Mouse (Mus musculus) stomach, postnatal 0 days (tissue): ENCODE measurements around the gene 4930572O03Rik. TPM values are rescaled to one million over a fixed set of nuclear protein-coding genes. Genes with fewer than 3 reads are reported as not detected.
"Not testable (repeated sequence)": the region's sequence is repeated elsewhere in the genome, so short reads cannot be mapped to it uniquely, and the experiment has no call there.

Experiments used
- ATAC-seq: fragments of 200-750 bp; cut with Nextera tagmentation; 2 replicates; pipeline ENCODE4 v1.8.0; 2017; ENCODE audit not compliant: low FRiP score, low TSS enrichment
- DNase-seq: peaks from one replicate; pipeline ENCODE4 v3.0.0-alpha.2; 2016; ENCODE audit warnings: low spot score
- H3K27ac ChIP-seq: fragments of 300-500 bp; sonication (generic); replicated peaks from 2 replicates; pipeline ENCODE4 v1.5.1; 2014; ENCODE audit warnings: mild to moderate bottlenecking, control low read depth
- H3K27me3 ChIP-seq: fragments of 300-500 bp; sonication (generic); 2 replicates; pipeline ENCODE4 v1.6.1; 2014; ENCODE audit warnings: low read length; ENCODE audit not compliant: control insufficient read depth, insufficient read depth
- H3K36me3 ChIP-seq: fragments of 300-500 bp; sonication (generic); 2 replicates; pipeline ENCODE4 v1.6.1; 2014; ENCODE audit warnings: low read length, mixed read lengths; ENCODE audit not compliant: control insufficient read depth, insufficient read depth
- H3K4me1 ChIP-seq: fragments of 300-500 bp; sonication (generic); replicated peaks from 2 replicates; pipeline ENCODE4 v1.6.1; 2014; ENCODE audit warnings: antibody characterized with exemption; ENCODE audit not compliant: control insufficient read depth, insufficient read depth
- H3K4me2 ChIP-seq: fragments of 300-500 bp; sonication (generic); replicated peaks from 2 replicates; pipeline ENCODE4 v1.6.1; 2014; ENCODE audit warnings: low read depth, mild to moderate bottlenecking, control low read depth, moderate library complexity
- H3K4me3 ChIP-seq: fragments of 300-500 bp; sonication (generic); 2 replicates; pipeline ENCODE4 v1.5.1; 2014; ENCODE audit warnings: low read depth, low read length, control low read depth
- H3K9ac ChIP-seq: fragments of 300-500 bp; sonication (generic); 2 replicates; pipeline ENCODE4 v1.6.1; 2014; ENCODE audit warnings: mild to moderate bottlenecking, low read length, control low read depth, mixed read lengths
- H3K9me3 ChIP-seq: fragments of 300-500 bp; sonication (generic); 2 replicates; pipeline ENCODE4 v1.6.1; 2016; ENCODE audit warnings: low read length; ENCODE audit not compliant: control insufficient read depth
- CTCF ChIP-seq: IDR thresholded peaks from 2 replicates; pipeline ENCODE4 v1.5.1; 2016; ENCODE audit warnings: antibody characterized with exemption, low read depth, mild to moderate bottlenecking, moderate library complexity
- WGBS: fragments of 180-500 bp; shearing (Covaris S2); extraction: QIAGEN DNeasy Blood & Tissue Kit; methylation state at CpG from one replicate; pipeline ENCODE4 v1.1.7; 2014; 5-methylcytosine and 5-hydroxymethylcytosine counted together
- polyA plus RNA-seq: library from polyadenylated mRNA; unstranded; fragments of >200 nt; fragmentation: Nextera tagmentation; extraction: Ambion mirVana; gene quantifications from 2 replicates; pipeline ENCODE4 v1.2.1, GENCODE M21; 2015

4930572O03Rik gene
- not detected in 2 replicates for polyA plus RNA-seq

DNA sequence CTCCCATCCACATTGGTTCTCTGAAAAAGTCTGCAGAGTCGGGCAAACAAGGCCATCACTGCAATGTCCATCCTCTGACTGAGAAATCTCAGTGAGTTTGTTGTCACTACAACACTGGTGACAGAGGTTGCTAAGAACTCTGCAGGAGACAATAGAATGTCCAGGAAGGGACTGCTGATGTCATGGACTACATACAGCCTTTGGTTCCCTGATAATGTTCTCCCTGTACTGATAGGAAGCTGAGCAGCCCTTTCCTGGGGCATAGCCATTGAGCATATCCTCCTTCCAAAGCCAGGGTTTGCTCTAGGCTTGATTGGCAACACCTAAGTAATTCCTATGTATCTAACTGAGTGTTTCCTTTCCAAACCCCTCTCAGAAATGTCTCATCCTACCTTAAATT, at the start of gene 4930572O03Rik:
Gene 4930572O03Rik, minus strand, starts transcription at position 101 of the 400 bp plus-strand sequence.
- H3K4me3 ChIP-seq, DNase-seq, H3K9me3 ChIP-seq, ATAC-seq, H3K36me3 ChIP-seq, H3K9ac ChIP-seq, H3K27me3 ChIP-seq, H3K4me1 ChIP-seq, H3K27ac ChIP-seq, H3K4me2 ChIP-seq: not testable (repeated sequence)
- 76% methylated on average over 1 of the region's 1 CpGs for WGBS

GRCm38 (mm10) chr5:15702891-15703290, 46.0 kb upstream of the 4930572O03Rik start:
- WGBS, result 24% methylated on average over 5 of the region's 5 CpGs
- H3K9me3 ChIP-seq, H3K4me3 ChIP-seq, H3K4me2 ChIP-seq, H3K9ac ChIP-seq, DNase-seq, ATAC-seq, H3K36me3 ChIP-seq, H3K27ac ChIP-seq, H3K27me3 ChIP-seq, H3K4me1 ChIP-seq: not testable (repeated sequence)
- TF ChIP-seq CTCF, result peak; percentile 58

GRCm38 (mm10) chr5:15697719-15698118, 40.9 kb upstream of the 4930572O03Rik start:
- H3K4me1 ChIP-seq, H3K27me3 ChIP-seq, H3K27ac ChIP-seq, H3K4me3 ChIP-seq, H3K36me3 ChIP-seq, H3K9ac ChIP-seq, H3K9me3 ChIP-seq, DNase-seq, H3K4me2 ChIP-seq: not testable (repeated sequence)
- 39% methylated on average over 2 of the region's 2 CpGs for WGBS
- ATAC-seq, result 0 out of 2 replicates have a peak, but pooled peaks have one; percentile 53

DNA sequence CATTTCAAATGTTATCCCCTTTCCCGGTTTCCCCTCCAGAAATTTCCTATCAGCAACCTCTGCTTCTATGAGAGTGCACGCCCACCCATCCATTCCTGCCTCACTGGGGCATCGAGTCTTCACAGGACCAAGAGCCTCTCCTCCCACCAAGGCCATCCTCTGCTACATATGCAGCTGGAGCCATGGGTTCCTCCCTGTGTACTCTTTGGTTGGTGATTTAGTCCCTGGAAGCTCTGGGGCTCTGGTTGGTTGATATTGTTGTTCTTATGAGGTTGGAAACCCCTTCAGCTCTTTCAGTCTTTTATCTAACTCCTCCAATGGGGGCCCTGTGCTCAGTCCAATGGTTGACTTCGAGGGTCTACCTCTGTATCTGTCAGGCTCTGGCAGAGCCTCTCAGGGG, 35.0 kb upstream of the 4930572O03Rik start:
- WGBS, result 81% methylated on average over 4 of the region's 4 CpGs
- H3K9ac ChIP-seq, H3K4me3 ChIP-seq, H3K27ac ChIP-seq, H3K4me1 ChIP-seq, H3K9me3 ChIP-seq, H3K4me2 ChIP-seq, H3K27me3 ChIP-seq, DNase-seq, H3K36me3 ChIP-seq: not testable (repeated sequence)
- ATAC-seq, result 0 out of 2 replicates have a peak, but pooled peaks have one; percentile 41

GRCm38 (mm10) chr5:15690822-15691221, 34.0 kb upstream of the 4930572O03Rik start:
- ATAC-seq, DNase-seq: not testable (repeated sequence)
- 68% methylated on average over 4 of the region's 4 CpGs for WGBS

DNA sequence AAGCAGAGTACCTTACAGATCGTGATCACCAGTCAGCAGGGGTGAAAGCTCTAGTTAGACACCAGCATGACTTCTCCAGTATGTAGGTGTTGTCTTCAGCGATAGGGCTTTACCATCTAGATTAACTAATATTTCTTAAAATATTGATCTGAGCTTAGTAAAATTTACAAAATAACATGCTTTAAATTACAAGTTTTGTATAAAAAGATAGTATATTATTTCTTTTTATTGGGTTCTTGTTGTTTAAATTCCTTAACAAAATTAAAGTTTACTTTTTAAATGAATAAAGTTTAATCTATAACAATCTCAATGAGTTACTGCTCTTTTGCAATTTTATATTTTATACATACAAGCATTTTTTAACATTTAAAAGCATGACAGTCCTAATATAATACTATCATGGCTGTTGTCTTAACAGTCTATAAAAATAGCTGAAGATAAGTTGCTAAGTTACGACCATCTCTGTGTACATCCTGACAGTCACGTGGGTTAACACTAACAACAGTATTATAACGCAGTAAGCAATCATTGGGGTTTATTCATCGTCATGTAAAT, 32.9 kb upstream of the 4930572O03Rik start:
- DNase-seq, result not testable (repeated sequence)
- 66% methylated on average over 6 of the region's 6 CpGs for WGBS

More at GRCm38 (mm10) chr5:15690822-15691221, 34.0 kb upstream of the 4930572O03Rik start:
- H3K4me2 ChIP-seq, H3K4me1 ChIP-seq, H3K4me3 ChIP-seq, H3K9ac ChIP-seq, H3K9me3 ChIP-seq, H3K27ac ChIP-seq, H3K36me3 ChIP-seq, H3K27me3 ChIP-seq: not testable (repeated sequence)

DNA sequence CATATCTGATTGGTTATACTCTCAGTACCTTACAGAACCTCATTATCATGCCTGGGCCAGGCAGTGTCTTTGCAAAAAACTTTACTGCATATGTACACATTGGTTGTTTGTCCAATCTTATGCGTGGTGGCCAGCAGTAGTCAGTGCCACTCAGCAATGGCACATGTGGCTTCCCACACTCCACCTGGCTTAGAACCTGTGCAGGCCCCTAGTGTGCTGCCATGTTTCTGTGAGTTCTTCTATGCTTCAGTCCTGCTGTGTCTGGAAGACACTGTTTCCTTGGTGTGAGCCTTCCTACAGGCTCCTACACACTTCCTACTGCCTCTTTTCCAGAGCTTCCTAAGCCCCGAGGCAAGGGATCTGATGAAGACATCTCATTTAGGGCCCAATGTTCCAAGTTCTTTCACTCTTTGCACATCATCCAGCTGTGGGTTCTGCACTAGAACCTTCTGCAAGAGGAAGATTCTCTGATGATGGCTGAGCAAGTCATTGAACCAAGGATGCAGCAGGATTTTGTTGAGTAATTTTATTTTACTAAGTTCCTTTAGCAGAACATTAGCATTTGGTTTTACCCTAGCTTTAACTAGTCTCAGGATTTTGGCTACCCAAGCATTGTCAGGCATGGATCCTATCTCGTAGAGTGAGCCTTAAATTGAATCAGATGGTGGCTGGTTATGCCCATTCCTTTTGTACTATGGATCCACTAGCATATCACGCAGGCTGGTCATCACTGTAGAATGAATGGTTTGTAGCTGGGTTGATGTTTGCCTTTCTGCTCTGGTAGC, 32.2 kb upstream of the 4930572O03Rik start:
- DNase-seq, H3K9me3 ChIP-seq, H3K27ac ChIP-seq, H3K4me3 ChIP-seq, H3K4me2 ChIP-seq, H3K9ac ChIP-seq, H3K4me1 ChIP-seq, H3K36me3 ChIP-seq, H3K27me3 ChIP-seq: not testable (repeated sequence)
- ATAC-seq, result peak; percentile 87
- 56% methylated on average over 4 of the region's 4 CpGs for WGBS

More for the DNA sequence above, 32.9 kb upstream of the 4930572O03Rik start:
- not testable (repeated sequence) for H3K4me3 ChIP-seq, H3K4me1 ChIP-seq, H3K9me3 ChIP-seq, H3K27ac ChIP-seq, H3K27me3 ChIP-seq, H3K4me2 ChIP-seq, H3K9ac ChIP-seq, H3K36me3 ChIP-seq
- ATAC-seq, result peak; percentile 86

DNA sequence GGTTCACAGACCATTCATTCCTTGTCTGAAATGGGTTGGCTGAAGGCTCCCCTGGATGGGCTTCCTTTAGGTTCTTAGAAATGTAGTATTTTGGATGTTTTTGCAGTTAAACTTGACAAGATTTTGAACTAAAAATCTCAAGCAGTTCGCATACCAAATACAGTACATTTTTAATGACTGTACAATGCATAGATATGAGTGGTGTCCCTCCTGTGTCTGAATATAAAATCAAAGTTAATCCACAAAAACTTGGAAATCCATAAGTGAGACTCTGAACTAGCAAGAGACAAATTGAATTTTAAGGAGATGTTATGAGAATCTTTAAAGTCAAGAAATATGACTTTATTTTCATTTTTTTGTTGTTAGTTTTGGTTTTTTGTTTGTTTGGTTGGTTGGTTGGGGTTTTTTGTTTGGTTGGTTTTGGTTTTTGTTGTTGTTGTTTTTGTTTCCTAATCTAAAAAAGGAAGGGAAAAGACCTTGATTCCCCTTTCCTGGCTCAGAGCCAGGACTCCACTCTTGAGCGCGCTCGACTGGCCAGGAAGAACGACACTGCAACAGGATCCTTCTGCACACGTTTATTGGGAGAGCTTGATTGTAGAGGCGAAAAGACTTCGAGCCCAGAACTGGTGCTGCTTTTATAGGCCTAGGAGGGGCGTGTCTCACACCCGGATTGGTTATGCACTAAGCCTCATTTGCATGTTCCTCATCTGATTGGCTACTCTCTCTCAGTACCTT, 24.6 kb upstream of the 4930572O03Rik start:
- H3K27ac ChIP-seq, H3K27me3 ChIP-seq, H3K9ac ChIP-seq, H3K9me3 ChIP-seq, H3K36me3 ChIP-seq, DNase-seq, H3K4me2 ChIP-seq, H3K4me3 ChIP-seq, H3K4me1 ChIP-seq: not testable (repeated sequence)
- ATAC-seq, result peak; percentile 77; the same call in 1 of the 2 replicates
- 80% methylated on average over 7 of the region's 10 CpGs for WGBS
